Mouse (Mus musculus): ENCODE measurements around the gene Zeb2. TPM values are rescaled to one million over a fixed set of nuclear protein-coding genes. Genes with fewer than 3 reads are reported as not detected.
A peak's percentile ranks its signal among the peaks of the same experiment; 100 is the strongest.

The Zeb2 gene
- total RNA-seq, 1 experiment from 2014 or later: 113 TPM

GRCm38 (mm10) chr2:45101586-45101985, 15.6 kb downstream of the Zeb2 start:
- no peak for ATAC-seq (ENCODE audit: extremely low read depth, insufficient number of reproducible peaks, low FRiP score, poor library complexity, severe bottlenecking)

DNA sequence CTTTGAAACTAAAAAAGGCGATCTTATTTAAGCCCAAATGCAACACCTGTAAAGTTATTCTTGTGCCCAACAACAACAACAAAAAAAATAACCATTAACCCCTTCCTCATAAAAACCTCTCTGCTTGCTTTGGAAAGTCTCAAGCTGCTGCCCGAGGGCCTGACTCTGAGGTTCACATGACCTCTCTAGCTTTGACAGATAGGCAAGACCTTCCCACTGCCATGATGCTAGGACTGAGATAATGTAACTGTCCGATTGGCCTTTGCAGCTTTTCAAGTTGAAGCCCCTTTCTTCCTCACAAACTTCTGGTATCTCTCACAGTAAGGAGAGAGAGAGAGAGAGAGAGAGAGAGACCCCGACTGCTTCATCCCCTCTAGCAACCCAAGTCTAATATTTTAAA, 16.2 kb downstream of the Zeb2 start:
- ATAC-seq (ENCODE audit: extremely low read depth, insufficient number of reproducible peaks, low FRiP score, poor library complexity, severe bottlenecking): no peak

GRCm38 (mm10) chr2:45100628-45101027, 16.6 kb downstream of the Zeb2 start:
- peak; percentile 87 for ATAC-seq (ENCODE audit: extremely low read depth, insufficient number of reproducible peaks, low FRiP score, poor library complexity, severe bottlenecking)

- no peak for ATAC-seq (ENCODE audit: extremely low read depth, insufficient number of reproducible peaks, low FRiP score, poor library complexity, severe bottlenecking)
Observed at GRCm38 (mm10) chr2:45100017-45100416, 17.2 kb downstream of the Zeb2 start.

- no peak for ATAC-seq (ENCODE audit: extremely low read depth, insufficient number of reproducible peaks, low FRiP score, poor library complexity, severe bottlenecking)
Observed at GRCm38 (mm10) chr2:45099081-45099480, 18.1 kb downstream of the Zeb2 start.

GRCm38 (mm10) chr2:45097969-45098368, 19.2 kb downstream of the Zeb2 start:
- no peak for ATAC-seq (ENCODE audit: extremely low read depth, insufficient number of reproducible peaks, low FRiP score, poor library complexity, severe bottlenecking)

- no peak for ATAC-seq (ENCODE audit: extremely low read depth, insufficient number of reproducible peaks, low FRiP score, poor library complexity, severe bottlenecking)
Observed at GRCm38 (mm10) chr2:45096638-45097247, 20.5 kb downstream of the Zeb2 start.

DNA sequence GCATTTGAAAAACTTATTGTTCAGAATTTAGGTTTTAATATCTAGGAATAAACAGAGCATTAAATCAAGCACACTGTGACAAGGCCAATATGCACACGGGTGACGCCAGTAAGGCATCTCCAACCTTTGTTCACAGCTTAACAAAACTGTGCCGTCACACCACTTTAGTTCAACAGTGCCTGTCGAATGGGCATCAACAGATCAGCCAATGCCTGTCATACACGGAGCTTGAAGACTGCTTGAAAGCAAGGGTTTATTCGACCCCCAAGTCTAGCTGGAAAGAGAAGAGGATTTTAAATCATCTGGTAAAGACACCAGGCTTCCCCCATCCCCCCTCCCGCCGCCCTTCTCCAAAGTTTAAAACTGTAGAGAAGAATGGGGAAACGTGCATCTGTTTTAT, 21.4 kb downstream of the Zeb2 start:
- no peak for ATAC-seq (ENCODE audit: extremely low read depth, insufficient number of reproducible peaks, low FRiP score, poor library complexity, severe bottlenecking)

DNA sequence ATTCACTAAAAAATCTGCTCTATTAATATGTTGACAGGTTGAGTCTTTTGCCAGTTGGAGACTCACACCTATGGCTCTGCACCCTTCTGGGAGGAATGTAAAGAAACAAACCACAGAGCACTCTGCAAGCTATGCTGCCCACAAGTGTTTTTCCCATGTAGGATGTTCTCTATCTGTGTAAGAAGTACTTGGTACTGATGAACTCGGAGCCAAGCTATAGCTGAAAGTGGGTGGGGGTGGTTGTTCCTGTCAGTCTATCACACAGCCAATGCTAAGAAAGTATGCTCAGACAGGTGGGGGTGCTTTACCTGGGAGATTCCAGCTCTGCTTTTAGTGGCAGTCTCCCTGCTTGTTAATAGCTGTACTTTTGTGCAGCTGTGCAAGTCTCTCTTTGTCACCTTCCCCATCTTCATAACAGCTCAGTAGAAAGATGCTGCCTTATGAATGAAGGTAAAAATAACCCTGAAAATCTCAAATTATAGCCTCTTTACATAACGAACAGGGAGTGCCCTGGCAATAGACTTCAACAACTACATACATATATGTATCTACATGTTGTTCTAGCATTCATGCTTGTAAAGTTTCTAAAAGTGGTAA, 22.7 kb downstream of the Zeb2 start:
- ATAC-seq (ENCODE audit: extremely low read depth, insufficient number of reproducible peaks, low FRiP score, poor library complexity, severe bottlenecking): no peak

GRCm38 (mm10) chr2:45093479-45093878, 23.7 kb downstream of the Zeb2 start:
- no peak for ATAC-seq (ENCODE audit: extremely low read depth, insufficient number of reproducible peaks, low FRiP score, poor library complexity, severe bottlenecking)

GRCm38 (mm10) chr2:45092654-45093053, 24.5 kb downstream of the Zeb2 start:
- ATAC-seq (ENCODE audit: extremely low read depth, insufficient number of reproducible peaks, low FRiP score, poor library complexity, severe bottlenecking): no peak

GRCm38 (mm10) chr2:45090529-45091297, 26.5 kb downstream of the Zeb2 start:
- no peak for ATAC-seq (ENCODE audit: extremely low read depth, insufficient number of reproducible peaks, low FRiP score, poor library complexity, severe bottlenecking)

DNA sequence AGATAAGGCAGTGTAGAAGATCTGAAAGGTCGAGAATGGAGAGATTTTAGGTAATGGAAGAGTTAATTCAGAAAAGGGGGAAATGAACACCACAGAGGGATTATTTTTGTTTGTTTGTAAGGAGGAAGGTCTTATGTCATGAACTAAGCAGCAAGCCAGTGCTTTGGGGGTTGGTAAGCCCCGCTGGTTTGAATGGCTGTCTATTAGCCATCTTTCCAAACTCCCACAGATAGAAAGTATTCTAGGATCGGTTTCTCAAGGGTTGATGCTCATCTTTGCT, 28.0 kb downstream of the Zeb2 start:
- no peak for ATAC-seq (ENCODE audit: extremely low read depth, insufficient number of reproducible peaks, low FRiP score, poor library complexity, severe bottlenecking)

DNA sequence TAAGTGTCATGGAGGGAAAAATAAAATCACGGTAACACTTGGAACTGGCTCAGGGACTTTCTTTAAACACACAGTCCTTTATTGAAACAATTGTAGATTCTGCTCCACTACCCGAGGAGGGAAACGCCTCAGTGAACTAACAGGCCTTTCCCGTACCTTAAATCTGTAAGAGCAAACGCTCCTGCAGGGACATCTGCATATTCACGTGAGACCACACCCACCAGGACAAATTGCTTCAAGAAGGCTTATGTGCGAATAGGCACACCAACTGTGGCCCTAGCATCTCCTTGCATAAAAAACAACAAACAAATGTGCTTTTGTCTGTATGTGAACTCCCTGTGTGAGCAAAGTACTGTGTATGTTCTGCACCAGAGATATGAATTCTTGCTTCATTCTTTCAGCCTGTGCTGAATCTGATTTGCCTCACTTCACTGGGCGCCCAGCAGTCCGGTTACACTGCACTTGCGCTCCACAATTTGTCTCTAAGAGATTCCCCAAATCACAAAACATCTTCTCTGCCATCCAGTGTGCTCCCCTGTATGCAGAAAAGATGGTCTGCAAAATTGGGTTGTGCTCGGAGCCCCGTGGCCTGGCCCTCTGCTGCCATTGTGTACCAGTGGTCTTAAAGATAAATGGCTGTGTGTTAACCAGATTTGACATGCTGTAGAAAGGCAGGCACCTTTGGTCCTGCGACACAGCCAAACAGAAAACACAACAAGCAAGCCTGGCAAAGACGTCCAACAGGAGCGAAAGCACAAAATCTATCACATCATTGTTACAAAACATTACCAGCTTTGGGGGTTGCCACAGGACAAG, 28.6 kb downstream of the Zeb2 start:
- no peak for ATAC-seq (ENCODE audit: extremely low read depth, insufficient number of reproducible peaks, low FRiP score, poor library complexity, severe bottlenecking)

- no peak for ATAC-seq (ENCODE audit: extremely low read depth, insufficient number of reproducible peaks, low FRiP score, poor library complexity, severe bottlenecking)
Observed at GRCm38 (mm10) chr2:45087208-45087607, 30.0 kb downstream of the Zeb2 start.

DNA sequence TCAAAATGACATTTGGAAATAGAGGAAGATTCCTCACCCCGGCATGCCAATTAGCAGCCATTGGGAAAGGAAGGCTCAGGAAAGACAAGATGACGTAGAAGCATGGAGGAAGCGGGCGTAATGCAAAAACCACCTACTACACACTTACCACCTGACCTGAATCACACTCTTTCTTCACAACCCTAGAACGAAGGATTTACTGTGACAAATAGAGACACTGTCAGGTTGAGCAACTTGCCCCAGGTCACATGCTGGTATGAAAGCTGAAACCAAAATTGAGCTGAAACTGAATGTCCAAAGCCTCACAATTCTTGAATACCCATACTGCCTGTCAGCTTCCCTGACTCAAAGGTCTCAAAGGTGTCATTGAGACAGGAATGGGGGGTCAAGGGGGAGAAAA, 31.5 kb downstream of the Zeb2 start:
- ATAC-seq (ENCODE audit: extremely low read depth, insufficient number of reproducible peaks, low FRiP score, poor library complexity, severe bottlenecking): peak; percentile 64

GRCm38 (mm10) chr2:45083042-45083441, 34.2 kb downstream of the Zeb2 start:
- no peak for ATAC-seq (ENCODE audit: extremely low read depth, insufficient number of reproducible peaks, low FRiP score, poor library complexity, severe bottlenecking)

- no peak for ATAC-seq (ENCODE audit: extremely low read depth, insufficient number of reproducible peaks, low FRiP score, poor library complexity, severe bottlenecking)
Observed at GRCm38 (mm10) chr2:45081559-45081958, 35.6 kb downstream of the Zeb2 start.

GRCm38 (mm10) chr2:45077938-45078487, 39.2 kb downstream of the Zeb2 start:
- ATAC-seq (ENCODE audit: extremely low read depth, insufficient number of reproducible peaks, low FRiP score, poor library complexity, severe bottlenecking): no peak
